Mouse (Mus musculus): ENCODE measurements at regions not wholly inside any gene's neighbourhood (a gene's known extent, or its start where the extent isn't known, plus 50 kb on each side); places are given as distances from the start of the nearest gene placed in this dataset.

DNA sequence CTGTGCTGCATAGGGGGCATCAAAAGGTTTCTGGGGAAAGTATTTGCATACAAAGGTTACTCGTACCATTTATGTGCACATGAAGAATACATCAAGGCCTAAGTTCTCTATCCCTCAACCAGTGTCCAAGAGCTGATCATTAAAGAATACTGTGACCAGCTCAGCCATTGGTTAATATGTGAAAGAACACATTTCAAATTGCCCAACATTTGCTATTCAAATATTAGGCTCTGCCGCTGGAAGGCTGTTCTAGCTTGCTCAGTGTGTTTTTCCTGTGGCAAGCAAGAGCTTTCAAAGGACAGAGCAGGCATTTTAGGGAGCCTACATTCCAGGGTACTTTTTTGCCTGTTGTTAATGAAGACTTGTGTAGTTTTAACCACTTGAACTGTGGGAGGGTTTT lies 220.8 kb downstream of the Ahr start:
- no peak for DNase-seq (ENCODE audit: extremely low spot score)

DNA sequence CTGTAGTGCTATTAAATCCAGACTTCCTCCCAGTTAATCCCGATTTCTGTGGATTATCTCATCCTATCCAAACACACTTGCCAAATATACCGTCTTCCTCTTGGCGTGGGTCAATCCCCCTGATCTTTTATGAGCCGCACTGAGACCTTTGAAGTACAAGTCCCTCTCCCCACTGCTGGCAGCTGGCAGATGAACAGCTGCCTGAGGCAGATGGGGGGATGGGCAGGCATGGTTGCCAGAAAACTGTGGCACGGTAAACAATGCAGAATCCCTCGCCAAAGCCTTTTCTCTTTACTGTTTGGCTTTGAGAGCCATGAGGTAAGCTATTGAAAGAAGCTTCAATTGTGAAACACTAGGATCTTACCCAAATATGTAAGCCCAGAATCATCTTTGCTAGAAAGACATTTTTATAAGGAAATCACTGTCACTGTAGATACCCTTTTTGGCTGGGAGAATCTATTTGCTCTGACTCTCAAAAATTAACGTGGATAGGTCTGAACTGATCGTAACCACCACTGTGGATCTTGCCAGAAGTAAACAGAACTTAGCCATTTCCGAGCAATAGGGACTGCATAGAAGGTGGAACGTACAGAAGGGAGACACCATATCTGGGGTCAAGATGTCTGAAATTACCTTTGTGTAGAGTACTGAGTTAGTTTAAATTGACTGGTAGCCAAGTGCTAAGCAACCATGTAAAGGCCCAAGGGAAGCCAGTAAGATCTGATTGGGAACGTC lies 221.5 kb downstream of the Ahr start:
- peak; percentile 12 for DNase-seq (ENCODE audit: extremely low spot score)

DNA sequence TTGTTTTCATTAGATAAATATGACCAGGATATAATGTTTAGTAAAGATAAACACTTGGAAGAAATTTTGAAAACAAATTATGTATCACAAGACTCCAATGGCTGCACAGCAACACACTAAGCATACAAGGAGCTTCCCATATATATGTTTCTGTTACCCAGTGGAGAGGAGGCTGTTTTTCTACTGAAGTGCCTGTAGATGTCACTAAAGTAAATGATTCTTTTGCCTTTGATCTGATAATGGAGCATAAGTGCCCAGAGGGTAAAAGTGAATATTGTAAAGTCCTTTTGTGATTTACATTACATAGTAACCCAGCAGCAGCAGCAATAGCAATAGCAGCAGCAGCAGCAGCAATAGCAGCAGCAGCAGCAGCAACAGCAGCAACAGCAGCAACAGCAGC lies 226.3 kb downstream of the Ahr start:
- DNase-seq (ENCODE audit: extremely low spot score), result no peak

DNA sequence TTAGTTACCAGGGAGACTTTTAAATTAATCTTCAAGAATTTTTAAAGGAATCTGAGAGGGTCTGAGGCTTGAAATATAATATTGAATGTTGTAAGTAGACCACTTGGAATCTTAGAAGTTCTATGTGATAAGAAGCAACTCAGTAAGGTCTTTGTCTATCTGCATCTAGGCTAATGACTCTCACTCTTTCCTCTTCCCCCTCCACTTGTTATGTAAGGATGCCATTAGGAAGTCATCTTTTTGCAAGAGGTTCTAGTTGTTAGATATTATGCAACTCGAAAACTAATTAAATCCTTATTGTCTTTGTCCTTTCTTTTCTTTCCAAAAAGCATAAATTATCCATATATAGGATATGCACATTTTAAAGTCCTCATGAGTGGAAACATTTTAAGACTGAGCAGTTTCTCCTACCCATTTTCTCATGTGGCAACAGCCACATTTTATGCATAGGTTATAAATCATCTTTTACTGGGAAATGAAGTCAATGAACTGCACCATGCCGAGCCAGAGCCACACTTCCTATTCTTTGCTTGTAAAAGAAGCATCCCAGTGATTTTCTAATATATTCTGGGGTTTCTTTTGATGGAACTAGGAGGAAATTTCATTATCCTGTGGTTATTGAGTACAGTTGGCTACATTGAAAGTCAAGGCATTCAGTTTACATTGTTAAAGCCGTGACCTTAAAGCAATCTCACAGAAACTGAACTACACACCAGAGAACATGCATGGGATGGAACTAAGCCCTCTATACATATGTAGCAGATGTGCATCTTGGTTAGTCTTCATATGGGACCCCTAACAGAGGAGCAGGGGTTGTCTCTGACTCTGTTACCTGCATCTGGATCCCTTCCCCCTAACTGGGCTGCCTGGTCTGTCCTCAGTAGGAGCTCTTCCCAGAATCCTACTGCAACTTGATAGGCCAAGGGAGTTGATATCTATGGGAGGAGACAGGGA lies 230.8 kb downstream of the Ahr start:
- DNase-seq (ENCODE audit: extremely low spot score), result no peak

DNA sequence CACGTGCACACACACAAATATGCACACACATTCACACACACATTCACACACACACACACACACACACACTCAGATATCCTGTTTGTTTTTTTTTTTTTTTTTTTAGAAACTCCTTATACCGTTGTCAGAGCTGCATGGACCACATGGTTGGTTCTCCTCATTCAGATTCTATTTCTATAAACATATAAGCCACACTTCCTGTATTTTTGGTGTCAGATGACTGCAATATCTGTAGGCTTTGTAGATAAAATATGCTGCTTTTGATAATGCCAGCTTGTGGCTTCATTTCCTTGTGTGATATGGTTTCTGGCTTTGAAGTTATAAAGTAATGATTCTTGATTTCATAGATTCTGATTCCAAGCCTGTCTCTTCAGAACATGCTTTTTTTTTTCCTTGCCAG lies 231.7 kb downstream of the Ahr start:
- DNase-seq (ENCODE audit: extremely low spot score), result no peak

DNA sequence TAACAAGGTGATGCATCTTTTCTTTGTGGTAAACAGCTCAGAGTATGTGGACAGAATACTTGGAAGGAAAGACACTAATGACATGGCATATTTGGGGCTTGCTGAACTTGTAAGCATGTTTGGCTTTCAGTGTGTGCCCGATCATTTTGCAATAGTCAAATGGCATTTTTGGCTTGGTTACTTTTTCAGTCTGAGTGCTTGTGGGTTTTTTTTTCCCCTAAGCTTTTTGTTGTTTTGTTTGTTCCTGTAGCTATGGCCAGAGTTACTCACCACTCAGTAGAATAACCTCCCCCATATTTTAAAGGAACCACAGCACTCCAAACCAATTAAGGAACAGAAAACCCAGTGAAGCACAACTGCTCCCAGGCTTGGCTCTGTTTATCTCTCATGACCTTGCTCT lies 240.2 kb downstream of the Ahr start:
- no peak for DNase-seq (ENCODE audit: extremely low spot score)

DNA sequence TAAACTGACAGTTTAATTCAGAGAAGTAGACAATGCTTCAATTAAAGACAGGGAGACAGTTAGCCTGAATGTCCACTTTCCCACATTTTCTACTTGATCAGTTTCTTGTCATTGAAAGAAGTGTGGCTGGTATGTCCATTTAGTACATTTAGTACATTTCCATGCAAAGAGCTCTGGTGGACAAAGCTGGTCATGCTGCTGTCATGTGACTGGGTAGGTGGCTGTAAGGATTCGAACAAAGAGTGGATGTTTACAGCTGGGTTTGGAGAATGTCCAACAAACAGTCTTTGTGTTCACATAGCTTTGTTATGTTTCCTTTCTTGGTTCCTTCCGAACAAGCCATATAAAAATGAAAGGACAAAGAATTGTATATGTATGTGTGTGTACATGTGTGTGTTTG lies 241.3 kb downstream of the Ahr start:
- DNase-seq (ENCODE audit: extremely low spot score), result no peak

DNA sequence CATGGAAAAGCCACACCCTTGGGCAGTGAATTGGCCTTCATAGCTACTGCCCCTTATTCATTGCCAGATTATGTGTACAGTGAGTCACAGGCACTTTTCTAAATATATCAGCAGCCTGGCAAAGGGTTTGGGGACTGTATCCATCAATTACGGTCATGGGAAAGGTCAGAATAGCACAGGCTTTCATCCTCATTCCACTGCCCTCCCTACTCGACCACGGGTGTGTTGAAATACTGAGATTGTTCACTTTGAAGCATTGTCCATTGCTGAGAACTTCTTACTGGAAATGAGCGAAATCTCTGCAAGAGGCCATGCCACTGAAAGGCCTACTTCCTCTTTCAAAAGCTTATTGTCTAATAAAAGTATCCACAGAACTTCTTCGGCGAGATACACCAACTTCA lies 242.9 kb downstream of the Ahr start:
- DNase-seq (ENCODE audit: extremely low spot score), result no peak

DNA sequence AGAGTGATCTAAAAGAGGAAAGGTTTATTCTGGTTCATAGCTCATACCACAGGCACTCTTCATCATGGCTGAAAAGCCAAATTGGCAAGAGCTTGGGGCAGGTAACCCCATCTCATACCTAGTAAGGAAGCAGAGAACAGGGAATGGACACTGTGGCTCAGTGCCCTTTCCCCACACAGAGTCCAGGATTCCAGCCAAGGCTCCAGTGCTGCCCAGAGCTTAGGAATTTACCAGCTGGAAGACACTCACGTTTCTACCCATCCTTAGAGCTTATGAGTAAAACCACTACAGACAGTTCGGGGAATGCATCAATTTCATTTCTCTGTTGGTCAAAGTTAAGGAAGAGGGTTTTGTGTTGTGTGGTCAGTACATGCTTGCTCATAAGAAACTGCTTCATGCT lies 241.0 kb downstream of the Snx13 start:
- DNase-seq (ENCODE audit: extremely low spot score), result no peak

DNA sequence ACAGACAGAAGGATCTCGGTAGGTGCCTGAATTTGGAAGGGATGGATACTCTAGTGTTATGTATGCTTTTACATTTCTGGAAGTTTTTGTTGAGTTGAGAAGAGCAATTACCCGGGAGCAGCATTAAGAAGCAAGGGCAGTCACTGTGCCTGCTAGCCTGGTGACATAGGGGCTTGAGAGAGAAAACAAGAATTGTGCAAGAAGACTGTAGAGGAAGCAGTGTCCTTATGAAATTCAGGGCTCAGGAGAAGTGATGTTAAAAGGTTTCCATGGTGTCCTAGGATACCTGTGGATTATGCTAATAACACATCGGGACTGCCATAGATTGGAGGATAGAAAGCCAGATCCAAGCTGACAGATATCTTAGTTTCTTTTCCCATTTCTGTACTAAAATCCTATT lies 240.6 kb downstream of the Snx13 start:
- no peak for DNase-seq (ENCODE audit: extremely low spot score)

DNA sequence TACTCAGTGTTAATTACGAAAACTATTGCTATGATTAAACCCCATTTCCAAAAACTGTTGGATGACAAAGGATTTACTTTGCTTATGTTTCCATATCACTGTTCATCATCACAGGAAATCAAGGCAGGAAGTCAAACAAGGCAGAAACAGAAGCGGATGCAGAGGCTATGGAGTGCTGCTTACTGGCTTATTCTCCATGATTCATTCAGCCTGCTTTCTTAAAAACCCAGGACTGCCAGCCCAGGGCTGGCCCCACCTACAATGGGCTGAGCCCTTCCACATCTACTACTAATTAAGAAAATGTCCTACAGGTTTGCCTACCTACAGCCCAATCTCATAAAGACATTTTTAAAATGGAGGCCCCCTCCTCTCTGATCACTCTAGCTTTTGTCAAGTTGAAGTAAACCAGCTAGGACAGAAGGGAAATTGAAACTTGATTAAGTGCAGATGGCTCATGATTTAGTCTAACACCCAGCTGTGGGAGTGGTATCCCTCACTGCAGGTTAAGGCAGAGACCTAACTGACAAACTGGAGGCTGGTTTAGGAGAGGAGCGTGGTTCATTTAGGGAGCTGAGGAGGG lies 240.1 kb downstream of the Snx13 start:
- DNase-seq (ENCODE audit: extremely low spot score), result no peak

DNA sequence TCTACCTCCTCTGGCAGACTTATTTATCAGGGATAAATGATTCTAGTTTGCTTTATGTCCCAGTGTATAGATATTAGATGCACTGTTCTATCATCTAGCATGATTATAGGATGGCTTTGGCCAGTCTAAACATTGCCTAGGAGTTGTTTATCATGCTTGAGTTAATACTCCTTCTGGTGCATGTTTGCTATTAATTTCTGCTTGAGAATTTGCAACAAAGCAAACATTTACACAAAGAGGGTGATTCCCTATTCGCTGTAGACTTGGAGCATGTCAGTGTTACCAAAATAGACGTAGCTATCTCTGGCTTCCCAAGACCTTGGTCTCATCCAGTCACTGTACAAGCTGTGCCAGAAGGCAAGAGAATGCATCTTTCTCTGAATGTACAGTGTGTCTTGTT lies 237.4 kb downstream of the Snx13 start:
- no peak for DNase-seq (ENCODE audit: extremely low spot score)

DNA sequence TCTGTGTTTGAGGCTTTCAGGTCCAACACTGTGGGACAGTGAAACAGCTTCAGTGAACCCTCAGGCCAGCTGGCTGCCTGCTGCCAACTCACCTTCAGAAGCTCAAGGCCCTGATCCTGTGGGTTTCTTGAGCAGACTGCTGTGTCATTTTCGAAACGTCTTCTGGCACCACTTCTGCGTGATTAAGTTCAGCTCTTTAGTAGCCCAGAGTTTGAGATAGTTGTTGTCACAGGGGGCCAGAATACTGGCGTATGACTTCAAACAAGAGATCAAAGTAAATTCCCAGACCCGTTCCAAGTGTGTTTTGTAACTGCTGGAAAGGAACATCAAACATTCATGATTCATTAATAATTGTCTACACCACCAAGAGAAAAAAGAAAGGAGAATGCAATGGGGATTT lies 236.9 kb downstream of the Snx13 start:
- no peak for DNase-seq (ENCODE audit: extremely low spot score)

DNA sequence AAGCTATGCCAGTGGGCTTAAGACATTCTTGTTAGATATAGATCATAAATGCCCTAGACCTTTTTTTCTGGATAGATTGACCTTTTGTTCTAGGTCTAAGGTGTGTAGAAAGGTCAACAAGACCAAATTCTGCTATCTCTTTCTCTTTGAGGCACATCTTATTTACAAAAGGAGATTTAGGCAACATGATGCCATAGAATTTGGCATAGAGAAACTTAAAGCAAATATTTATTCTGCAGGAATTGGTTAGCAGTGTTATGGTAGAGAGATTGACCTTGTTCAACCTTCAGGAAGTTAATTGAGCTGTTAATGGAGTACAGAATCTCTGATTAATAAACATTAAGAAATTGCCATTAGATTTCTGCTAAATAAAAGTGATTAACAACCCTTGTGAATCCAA lies 236.4 kb downstream of the Snx13 start:
- DNase-seq (ENCODE audit: extremely low spot score), result no peak

DNA sequence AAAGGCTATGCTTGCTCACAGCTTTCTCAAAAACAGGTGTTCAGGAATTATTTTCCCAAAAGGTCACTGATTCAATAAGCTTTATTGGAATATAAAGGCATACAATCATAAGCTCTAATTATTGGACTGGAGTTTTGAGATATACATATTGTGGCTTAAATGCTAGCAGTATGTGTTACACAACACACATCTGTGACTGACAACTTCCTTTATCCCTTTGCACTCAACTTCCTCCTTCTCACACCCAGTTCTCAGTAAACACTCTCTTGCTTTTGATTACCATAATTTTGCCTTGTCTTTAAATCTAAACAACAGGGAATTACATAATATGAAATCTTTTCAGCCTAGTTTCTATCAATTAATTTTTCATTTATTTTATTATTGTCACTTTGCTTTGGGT lies 222.5 kb downstream of the Snx13 start:
- DNase-seq (ENCODE audit: extremely low spot score), result no peak

DNA sequence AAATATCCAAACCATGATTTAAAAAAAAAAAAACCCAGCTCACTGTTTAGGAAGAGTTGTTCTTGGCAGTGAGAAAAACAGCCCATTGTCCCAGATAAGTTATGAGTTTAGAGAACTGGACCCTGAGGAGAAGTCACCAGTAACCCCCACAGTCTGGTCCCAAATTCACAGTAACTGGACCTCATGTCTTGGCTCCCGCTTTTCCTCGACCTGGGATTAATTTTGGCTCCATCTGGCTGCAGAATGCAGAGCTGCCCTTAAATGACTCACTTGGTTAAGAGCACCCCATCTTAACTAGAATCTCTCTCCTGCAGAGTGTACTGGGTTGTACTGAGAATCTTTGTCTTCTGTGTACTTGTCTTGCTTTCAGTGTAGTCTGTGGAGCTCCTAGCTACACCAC lies 221.0 kb downstream of the Snx13 start:
- no peak for DNase-seq (ENCODE audit: extremely low spot score)

DNA sequence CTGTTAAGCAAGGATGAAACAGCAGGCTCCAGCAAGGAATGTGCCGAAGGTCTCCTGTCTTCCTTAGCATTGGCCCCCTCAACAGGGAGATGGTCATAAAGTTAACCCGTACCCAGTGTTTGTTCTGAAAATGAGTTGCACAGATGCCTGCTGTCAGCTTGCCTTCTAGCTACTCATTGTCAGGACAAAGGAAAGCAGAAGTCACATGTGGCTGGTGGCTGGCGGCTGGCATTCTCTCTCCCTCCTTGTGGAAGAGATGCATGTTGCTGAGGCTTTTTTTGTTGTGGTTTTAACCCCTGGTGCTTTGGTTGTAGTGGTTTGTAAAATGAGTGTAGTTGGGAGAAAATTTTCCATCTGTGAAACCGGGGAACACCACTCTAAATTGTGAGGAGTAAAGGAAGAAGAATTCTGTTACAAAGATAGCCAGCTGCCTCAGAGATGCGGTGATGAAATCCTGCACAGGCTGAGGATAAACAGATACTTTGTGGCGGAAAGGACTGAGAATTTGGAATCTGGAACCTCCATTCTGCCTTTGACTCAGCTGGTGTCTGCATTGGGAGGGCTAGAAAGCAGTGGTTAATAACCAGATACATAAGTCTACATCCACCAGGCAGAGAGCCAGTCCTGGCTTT lies 220.2 kb downstream of the Snx13 start:
- peak; percentile 5 for DNase-seq (ENCODE audit: extremely low spot score)

DNA sequence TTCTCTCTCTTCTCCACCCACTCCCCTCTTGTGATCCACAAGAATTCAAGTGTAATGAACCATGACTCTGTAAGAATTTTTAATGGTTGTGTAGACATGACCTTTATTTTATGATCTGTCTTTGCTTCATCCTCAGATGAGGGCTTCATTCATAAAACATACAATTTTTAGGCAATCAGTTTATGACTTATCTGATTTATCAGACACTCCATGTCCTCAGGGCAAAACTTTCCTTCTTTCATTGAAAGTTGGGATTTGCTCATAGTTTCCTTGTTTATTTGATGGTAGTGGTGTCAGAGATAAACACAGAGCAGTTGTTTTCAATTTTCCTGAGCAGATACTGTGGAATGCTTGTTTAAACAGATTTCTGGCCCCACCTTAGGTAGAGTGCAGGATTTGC lies 212.8 kb downstream of the Snx13 start:
- no peak for DNase-seq (ENCODE audit: extremely low spot score)

DNA sequence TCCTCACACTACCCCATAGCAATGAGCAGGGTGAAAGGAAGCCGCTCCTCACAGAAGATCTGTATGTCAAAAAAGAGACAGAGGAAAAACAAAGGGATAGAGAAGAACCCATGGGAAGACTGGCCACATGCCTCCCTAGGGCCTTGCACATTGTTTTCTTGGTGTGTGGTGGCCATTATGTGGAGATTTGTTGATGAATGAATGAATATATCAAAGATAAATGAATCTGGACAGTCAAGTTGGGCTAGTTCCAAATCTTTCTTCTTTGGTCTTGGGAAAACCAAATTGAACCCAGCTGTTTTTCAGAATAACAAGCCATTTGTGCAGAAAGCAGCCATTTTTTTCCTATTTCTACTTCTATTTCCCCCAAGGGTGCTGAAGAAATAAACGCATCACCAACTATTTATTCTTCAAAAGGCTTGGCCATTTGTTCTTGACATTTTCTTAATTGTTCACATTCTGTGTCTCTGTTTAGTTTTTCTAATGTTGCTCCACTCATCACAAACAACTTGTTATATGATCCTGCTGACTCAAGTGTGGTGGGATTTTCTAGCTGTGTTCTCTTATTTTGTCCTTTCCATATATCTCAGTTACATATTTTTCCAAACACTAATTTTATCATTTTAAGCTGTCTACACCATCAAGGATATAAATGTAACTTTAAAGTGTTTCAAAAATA lies 208.9 kb downstream of the Snx13 start:
- no peak for DNase-seq (ENCODE audit: extremely low spot score)

DNA sequence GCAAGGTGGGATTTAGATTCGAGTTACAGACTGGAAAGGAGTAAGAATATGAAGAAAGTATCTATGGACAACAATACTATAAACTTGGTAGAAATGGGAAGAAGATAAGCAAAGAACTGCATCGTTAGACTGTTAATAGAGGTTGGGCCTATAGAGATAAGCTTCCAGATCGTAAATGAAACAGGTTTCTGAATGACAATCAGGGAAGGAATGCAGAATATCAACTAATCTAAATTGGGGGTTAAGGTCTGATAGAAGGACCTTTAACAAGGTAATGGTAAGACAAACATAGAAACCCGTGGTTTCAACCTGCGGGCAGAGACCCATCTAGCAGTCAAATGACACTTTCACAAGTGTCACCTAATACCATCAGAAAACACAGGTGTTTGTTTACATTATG lies 201.5 kb downstream of the Snx13 start:
- no peak for DNase-seq (ENCODE audit: extremely low spot score)

DNA sequence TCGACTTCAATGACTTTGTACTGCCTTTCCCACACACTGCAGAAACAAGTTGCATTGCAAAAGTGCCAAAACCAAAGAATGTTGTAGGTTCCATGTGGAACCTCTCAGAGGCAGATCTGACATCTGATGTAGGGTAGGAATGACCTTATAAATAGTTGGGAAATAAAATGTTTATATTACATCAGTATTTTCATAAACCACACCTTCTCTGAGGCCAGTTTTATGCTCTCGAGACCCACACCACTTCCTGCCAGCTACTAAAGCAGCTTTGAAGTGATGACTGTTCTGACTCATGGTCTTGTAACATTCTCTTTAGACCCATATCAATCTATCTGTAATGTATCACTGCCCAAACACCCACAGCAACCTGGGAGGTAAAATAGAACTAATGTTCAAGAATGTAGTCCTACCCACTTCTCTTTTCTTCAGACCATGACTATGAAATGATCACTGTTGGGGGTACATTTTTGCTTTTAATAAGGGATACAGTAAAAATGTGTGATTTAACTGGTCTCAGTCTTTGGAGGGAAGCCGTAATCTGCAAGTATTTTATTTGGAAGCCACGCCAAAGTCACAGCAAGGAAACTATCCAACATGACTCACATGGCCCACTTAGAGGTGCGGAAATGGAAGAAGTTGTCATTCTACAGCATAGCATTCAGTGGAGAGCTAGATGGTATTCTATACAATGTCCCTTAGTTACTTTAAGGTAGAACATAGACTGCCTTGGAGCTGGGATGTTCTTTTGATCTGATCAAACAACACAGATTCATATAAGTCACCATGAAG lies 199.4 kb downstream of the Snx13 start:
- DNase-seq (ENCODE audit: extremely low spot score), result no peak
